Mouse (Mus musculus): ENCODE measurements around the gene Olfr518.

DNA sequence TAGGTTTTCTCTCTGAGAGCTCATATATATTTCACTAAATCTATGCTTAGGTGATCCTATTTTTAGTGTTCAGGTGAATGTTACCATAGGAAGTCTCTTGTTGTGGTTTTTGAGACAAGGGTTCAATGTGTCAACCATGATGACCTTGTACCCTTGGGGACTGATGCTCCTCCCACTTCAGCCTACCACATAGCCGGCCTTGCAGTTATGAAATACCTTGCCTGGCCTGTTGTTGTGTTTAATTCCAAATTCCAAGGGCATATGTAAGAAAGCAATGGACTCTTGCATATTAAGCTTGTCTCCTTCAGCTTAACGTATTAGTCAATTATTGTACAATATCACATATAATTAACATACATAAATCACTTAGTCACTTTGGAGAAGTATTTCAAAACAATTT is 19.2 kb upstream of the Olfr518 start:
- TF ChIP-seq CTCF (IDR thresholded peaks at IDR 0.05; ENCODE audit: low read depth, low read length), result no peak
- TF ChIP-seq POLR2A (IDR thresholded peaks at IDR 0.05; ENCODE audit: extremely low read depth, insufficient read depth, low read length), result no peak

Measured in liver, adult 2 months (tissue).